Mouse (Mus musculus) midbrain, embryonic 10.5 days (tissue): Measurements from ENCODE around the gene Fam198b. TPM values are rescaled to one million over a fixed set of nuclear protein-coding genes. Genes with fewer than 3 reads are reported as not detected.
"Not testable (repeated sequence)": the region's sequence is repeated elsewhere in the genome, so short reads cannot be mapped to it uniquely, and the experiment has no call there.

Experiments
- DNase-seq: peaks from one replicate; pipeline ENCODE4 v3.0.0-alpha.2; 2017; ENCODE audit warnings: low spot score
- H3K27ac ChIP-seq: fragments of 300-500 bp; sonication (generic); replicated peaks from 2 replicates; pipeline ENCODE4 v1.5.1; 2016; ENCODE audit warnings: mild to moderate bottlenecking
- H3K27me3 ChIP-seq: fragments of 300-500 bp; sonication (generic); 2 replicates; pipeline ENCODE4 v1.6.1; 2016; ENCODE audit warnings: low read depth, mild to moderate bottlenecking; ENCODE audit not compliant: poor library complexity, severe bottlenecking
- H3K36me3 ChIP-seq: fragments of 300-500 bp; sonication (generic); 2 replicates; pipeline ENCODE4 v1.6.1; 2016; ENCODE audit warnings: mild to moderate bottlenecking, moderate library complexity
- H3K4me1 ChIP-seq: fragments of 300-500 bp; sonication (generic); 2 replicates; pipeline ENCODE4 v1.6.1; 2016
- H3K4me3 ChIP-seq: fragments of 300-500 bp; sonication (generic); 2 replicates; pipeline ENCODE4 v1.5.1; 2016; ENCODE audit warnings: mild to moderate bottlenecking, moderate library complexity
- H3K9me3 ChIP-seq: fragments of 300-500 bp; sonication (generic); replicated peaks from 2 replicates; pipeline ENCODE4 v1.6.1; 2016; ENCODE audit warnings: mild to moderate bottlenecking
- WGBS: fragments of 180-500 bp; shearing (Covaris S2); methylation state at CpG from one replicate; pipeline ENCODE4 v1.1.7; 2016; 5-methylcytosine and 5-hydroxymethylcytosine counted together
- polyA plus RNA-seq: library from polyadenylated mRNA; unstranded; fragments of >200 nt; fragmentation: Nextera tagmentation; extraction: Ambion mirVana; gene quantifications from 2 replicates; pipeline ENCODE4 v1.2.1, GENCODE M21; 2016

Gene Fam198b
- polyA plus RNA-seq, 1 experiment from 2014 or later: 2.0 TPM

- Histone ChIP-seq H3K27me3 (no peaks in the 10 kb centered on the region), H3K9me3 (no peaks in the 10 kb centered on the region), H3K4me3 (no peak overlapping the region), H3K36me3 (no peaks in the 10 kb centered on the region), H3K27ac (no peak overlapping the region), H3K4me1 (no peaks in the 10 kb centered on the region)
- WGBS: 82% methylated on average over 2 of the region's 2 CpGs
- DNase-seq: no peak
Observed at GRCm38 (mm10) chr3:79948151-79948550, 63.8 kb downstream of the Fam198b start.

- Histone ChIP-seq H3K4me3 (no peak overlapping the region), H3K9me3 (no peaks in the 10 kb centered on the region), H3K4me1 (peaks cover 11% of the 10 kb centered on the region), H3K36me3 (no peaks in the 10 kb centered on the region), H3K27ac (no peak overlapping the region), H3K27me3 (no peaks in the 10 kb centered on the region)
- no peak for DNase-seq
- WGBS: 96% methylated on average over 2 of the region's 2 CpGs
Observed at GRCm38 (mm10) chr3:79953164-79953759, 68.9 kb downstream of the Fam198b start.

- WGBS: 93% methylated on average over 3 of the region's 3 CpGs
- H3K27me3 ChIP-seq: no peaks in the 10 kb centered on the region
- H3K9me3 ChIP-seq: no peaks in the 10 kb centered on the region
- no peaks in the 10 kb centered on the region for H3K36me3 ChIP-seq
- peaks cover 11% of the 10 kb centered on the region for H3K4me1 ChIP-seq
- DNase-seq: no peak
- H3K4me3 ChIP-seq: no peak overlapping the region
- no peak overlapping the region for H3K27ac ChIP-seq
Observed at GRCm38 (mm10) chr3:79955262-79955661, 70.9 kb downstream of the Fam198b start.

GRCm38 (mm10) chr3:79956792-79957191, 72.5 kb downstream of the Fam198b start:
- Histone ChIP-seq H3K4me1 (peaks cover 11% of the 10 kb centered on the region), H3K4me3 (no peak overlapping the region), H3K36me3 (no peaks in the 10 kb centered on the region), H3K9me3 (no peaks in the 10 kb centered on the region), H3K27me3 (no peaks in the 10 kb centered on the region), H3K27ac (no peak overlapping the region)
- DNase-seq: no peak

- Histone ChIP-seq H3K9me3 (no peaks in the 10 kb centered on the region), H3K27me3 (no peaks in the 10 kb centered on the region), H3K4me3 (no peak overlapping the region), H3K36me3 (no peaks in the 10 kb centered on the region), H3K27ac (no peak overlapping the region), H3K4me1 (peaks cover 11% of the 10 kb centered on the region)
- no peak for DNase-seq
- WGBS: 93% methylated on average over 2 of the region's 2 CpGs
Observed at GRCm38 (mm10) chr3:79957752-79958151, 73.4 kb downstream of the Fam198b start.

GRCm38 (mm10) chr3:79966709-79967108, 82.4 kb downstream of the Fam198b start:
- Histone ChIP-seq H3K4me3 (no peak overlapping the region), H3K9me3 (no peaks in the 10 kb centered on the region), H3K27me3 (no peaks in the 10 kb centered on the region), H3K27ac (no peak overlapping the region), H3K4me1 (no peaks in the 10 kb centered on the region), H3K36me3 (no peaks in the 10 kb centered on the region)
- 84% methylated on average over 4 of the region's 4 CpGs for WGBS
- no peak for DNase-seq

GRCm38 (mm10) chr3:79967346-79967745, 83.0 kb downstream of the Fam198b start:
- DNase-seq: no peak
- Histone ChIP-seq H3K27me3 (no peaks in the 10 kb centered on the region), H3K9me3 (no peaks in the 10 kb centered on the region), H3K4me1 (no peaks in the 10 kb centered on the region), H3K36me3 (no peaks in the 10 kb centered on the region), H3K27ac (no peak overlapping the region), H3K4me3 (no peak overlapping the region)
- WGBS: 58% methylated on average over 1 of the region's 1 CpGs

- Histone ChIP-seq H3K36me3 (no peaks in the 10 kb centered on the region), H3K27ac (no peak overlapping the region), H3K4me1 (no peaks in the 10 kb centered on the region), H3K9me3 (no peaks in the 10 kb centered on the region), H3K27me3 (no peaks in the 10 kb centered on the region), H3K4me3 (no peak overlapping the region)
- WGBS: 76% methylated on average over 2 of the region's 2 CpGs
- DNase-seq: no peak
Observed at GRCm38 (mm10) chr3:79968426-79968825, 84.1 kb downstream of the Fam198b start.

GRCm38 (mm10) chr3:79969536-79969935, 85.2 kb downstream of the Fam198b start:
- H3K4me1 ChIP-seq, H3K36me3 ChIP-seq, DNase-seq, H3K27ac ChIP-seq, H3K4me3 ChIP-seq, H3K9me3 ChIP-seq, H3K27me3 ChIP-seq: not testable (repeated sequence)
- 89% methylated on average over 3 of the region's 3 CpGs for WGBS

GRCm38 (mm10) chr3:79970070-79970469, 85.7 kb downstream of the Fam198b start:
- Histone ChIP-seq H3K4me3 (no peak overlapping the region), H3K9me3 (no peaks in the 10 kb centered on the region), H3K27me3 (no peaks in the 10 kb centered on the region), H3K36me3 (no peaks in the 10 kb centered on the region), H3K27ac (no peak overlapping the region), H3K4me1 (peaks cover 5% of the 10 kb centered on the region)
- no peak for DNase-seq
- WGBS: 90% methylated on average over 2 of the region's 2 CpGs

- no peaks in the 10 kb centered on the region for H3K27me3 ChIP-seq
- no peaks in the 10 kb centered on the region for H3K36me3 ChIP-seq
- no peak overlapping the region for H3K4me3 ChIP-seq
- no peak for DNase-seq
- no peak overlapping the region for H3K27ac ChIP-seq
- peaks cover 9% of the 10 kb centered on the region for H3K4me1 ChIP-seq
- H3K9me3 ChIP-seq: no peaks in the 10 kb centered on the region
- 84% methylated on average over 2 of the region's 2 CpGs for WGBS
Observed at GRCm38 (mm10) chr3:79970498-79970897, 86.2 kb downstream of the Fam198b start.

- DNase-seq: no peak
- 82% methylated on average over 7 of the region's 7 CpGs for WGBS
- Histone ChIP-seq H3K27me3 (no peaks in the 10 kb centered on the region), H3K4me1 (peaks cover 9% of the 10 kb centered on the region), H3K9me3 (no peaks in the 10 kb centered on the region), H3K4me3 (no peak overlapping the region), H3K27ac (no peak overlapping the region), H3K36me3 (no peaks in the 10 kb centered on the region)
Observed at GRCm38 (mm10) chr3:79971542-79971941, 87.2 kb downstream of the Fam198b start.

GRCm38 (mm10) chr3:79976786-79977185, 92.5 kb downstream of the Fam198b start:
- H3K36me3 ChIP-seq: no peaks in the 10 kb centered on the region
- WGBS: 76% methylated on average over 3 of the region's 3 CpGs
- no peaks in the 10 kb centered on the region for H3K9me3 ChIP-seq
- peaks cover 9% of the 10 kb centered on the region for H3K4me1 ChIP-seq
- no peak overlapping the region for H3K4me3 ChIP-seq
- no peak for DNase-seq
- H3K27ac ChIP-seq: no peak overlapping the region
- no peaks in the 10 kb centered on the region for H3K27me3 ChIP-seq
